Mouse (Mus musculus) forebrain, embryonic 13.5 days (tissue): Measurements from ENCODE around the gene Ccdc180. TPM values are rescaled to one million over a fixed set of nuclear protein-coding genes. Genes with fewer than 3 reads are reported as not detected.

Source experiments
- ATAC-seq: fragments of 200-750 bp; cut with Nextera tagmentation; 2 replicates; pipeline ENCODE4 v1.8.0; 2017
- H3K27ac ChIP-seq: fragments of 300-500 bp; sonication (generic); 2 replicates; pipeline ENCODE4 v1.5.1; 2015; ENCODE audit warnings: inconsistent platforms, mild to moderate bottlenecking, moderate library complexity
- H3K27me3 ChIP-seq: fragments of 300-500 bp; sonication (generic); 2 replicates; pipeline ENCODE4 v1.6.1; 2015; ENCODE audit warnings: mild to moderate bottlenecking, inconsistent platforms
- H3K36me3 ChIP-seq: fragments of 300-500 bp; sonication (generic); 2 replicates; pipeline ENCODE4 v1.6.1; 2015; ENCODE audit warnings: mild to moderate bottlenecking, inconsistent platforms; ENCODE audit not compliant: poor library complexity, severe bottlenecking
- H3K4me1 ChIP-seq: fragments of 300-500 bp; sonication (generic); 2 replicates; pipeline ENCODE4 v1.6.1; 2015; ENCODE audit warnings: inconsistent platforms
- H3K4me2 ChIP-seq: fragments of 300-500 bp; sonication (generic); 2 replicates; pipeline ENCODE4 v1.6.1; 2015; ENCODE audit warnings: inconsistent platforms, mild to moderate bottlenecking, moderate library complexity
- H3K4me3 ChIP-seq: fragments of 300-500 bp; sonication (generic); 2 replicates; pipeline ENCODE4 v1.5.1; 2015; ENCODE audit warnings: mild to moderate bottlenecking, inconsistent platforms
- H3K9ac ChIP-seq: fragments of 300-500 bp; sonication (generic); 2 replicates; pipeline ENCODE4 v1.6.1; 2015; ENCODE audit warnings: mild to moderate bottlenecking, inconsistent platforms
- H3K9me3 ChIP-seq: fragments of 300-500 bp; sonication (generic); replicated peaks from 2 replicates; pipeline ENCODE4 v1.6.1; 2016; ENCODE audit warnings: inconsistent platforms
- WGBS: fragments of 180-500 bp; shearing (Covaris S2); methylation state at CpG from one replicate; pipeline ENCODE4 v1.1.7; 2015; 5-methylcytosine and 5-hydroxymethylcytosine counted together
- polyA plus RNA-seq: library from polyadenylated mRNA; unstranded; fragments of >200 nt; fragmentation: Nextera tagmentation; extraction: Ambion mirVana; gene quantifications from 2 replicates; pipeline ENCODE4 v1.2.1, GENCODE M21; 2015

Gene Ccdc180
- polyA plus RNA-seq, 1 experiment from 2014 or later = 0.25 TPM

GRCm38 (mm10) chr4:45964771-45965439, 74.8 kb downstream of the Ccdc180 start, which contains the start of gene Tdrd7:
Gene Tdrd7 (plus strand): TSS chr4:45965334.
- no peak within 1 kb of the TSS for H3K4me3 ChIP-seq
- H3K27ac ChIP-seq = no peak within 1 kb of the TSS
- H3K9me3 ChIP-seq = no peaks in the 10 kb centered on the region
- H3K9ac ChIP-seq = no peak within 1 kb of the TSS
- 84% methylated on average over 10 of the region's 10 CpGs for WGBS
- H3K4me1 ChIP-seq = peaks cover 20% of the 10 kb centered on the region
- H3K4me2 ChIP-seq = no peak within 1 kb of the TSS
- ATAC-seq = no peak
- H3K27me3 ChIP-seq = 0 out of 2 replicates have a peak, but pooled peaks cover 4% of the 10 kb centered on the region
- H3K36me3 ChIP-seq = no peaks in the 10 kb centered on the region

GRCm38 (mm10) chr4:45965737-45966447, 75.8 kb downstream of the Ccdc180 start:
- H3K4me2 ChIP-seq = no peak overlapping the region
- no peak for ATAC-seq
- no peaks in the 10 kb centered on the region for H3K9me3 ChIP-seq
- WGBS = 41% methylated on average over 13 of the region's 13 CpGs
- 0 out of 2 replicates have a peak, but pooled peaks cover 10% of the 10 kb centered on the region for H3K27me3 ChIP-seq
- no peak overlapping the region for H3K27ac ChIP-seq
- peaks cover 20% of the 10 kb centered on the region for H3K4me1 ChIP-seq
- H3K36me3 ChIP-seq = no peaks in the 10 kb centered on the region
- H3K4me3 ChIP-seq = no peak overlapping the region
- H3K9ac ChIP-seq = no peak overlapping the region

- Histone ChIP-seq H3K36me3 (no peaks in the 10 kb centered on the region), H3K9me3 (no peaks in the 10 kb centered on the region), H3K4me3 (no peak overlapping the region), H3K4me1 (peaks cover 20% of the 10 kb centered on the region), H3K9ac (no peak overlapping the region), H3K27ac (no peak overlapping the region), H3K4me2 (no peak overlapping the region), H3K27me3 (0 out of 2 replicates have a peak, but pooled peaks cover 13% of the 10 kb centered on the region)
- no peak for ATAC-seq
- 20% methylated on average over 6 of the region's 6 CpGs for WGBS
These were observed 76.6 kb downstream of the Ccdc180 start for GRCm38 (mm10) chr4:45966716-45967115.

- Histone ChIP-seq H3K36me3 (no peaks in the 10 kb centered on the region), H3K4me2 (peak overlapping the region; percentile 7; the same call in 1 of the 2 replicates), H3K4me1 (peaks cover 23% of the 10 kb centered on the region), H3K27ac (no peak overlapping the region; the same call in 1 of the 2 replicates), H3K9me3 (no peaks in the 10 kb centered on the region), H3K4me3 (no peak overlapping the region), H3K9ac (no peak overlapping the region), H3K27me3 (peaks cover 15% of the 10 kb centered on the region; the same call in 1 of the 2 replicates)
- 17% methylated on average over 9 of the region's 9 CpGs for WGBS
- no peak for ATAC-seq
These were observed 77.6 kb downstream of the Ccdc180 start for GRCm38 (mm10) chr4:45967479-45968341.

- Histone ChIP-seq H3K27ac (no peak overlapping the region), H3K4me1 (peaks cover 34% of the 10 kb centered on the region), H3K4me3 (no peak overlapping the region), H3K9ac (no peak overlapping the region), H3K4me2 (no peak overlapping the region), H3K27me3 (peaks cover 26% of the 10 kb centered on the region; the same call in 1 of the 2 replicates), H3K36me3 (no peaks in the 10 kb centered on the region), H3K9me3 (no peaks in the 10 kb centered on the region)
- ATAC-seq = no peak
- WGBS = 77% methylated on average over 2 of the region's 2 CpGs
These were observed 78.9 kb downstream of the Ccdc180 start for GRCm38 (mm10) chr4:45969051-45969450.

- peaks cover 34% of the 10 kb centered on the region for H3K4me1 ChIP-seq
- no peaks in the 10 kb centered on the region for H3K9me3 ChIP-seq
- 75% methylated on average over 7 of the region's 7 CpGs for WGBS
- no peak overlapping the region for H3K4me3 ChIP-seq
- H3K9ac ChIP-seq = no peak overlapping the region
- H3K36me3 ChIP-seq = no peaks in the 10 kb centered on the region
- ATAC-seq = no peak
- H3K4me2 ChIP-seq = no peak overlapping the region
- no peak overlapping the region for H3K27ac ChIP-seq
- H3K27me3 ChIP-seq = peaks cover 34% of the 10 kb centered on the region; the same call in 1 of the 2 replicates
These were observed 80.0 kb downstream of the Ccdc180 start for GRCm38 (mm10) chr4:45970048-45970560.

GRCm38 (mm10) chr4:45971806-45972447, 81.8 kb downstream of the Ccdc180 start:
- ATAC-seq = peak; percentile 99
- WGBS = 3% methylated on average over 49 of the region's 51 CpGs
- no peaks in the 10 kb centered on the region for H3K9me3 ChIP-seq
- no peaks in the 10 kb centered on the region for H3K36me3 ChIP-seq
- peak overlapping the region; percentile 79 for H3K9ac ChIP-seq
- no peak overlapping the region for H3K27ac ChIP-seq
- H3K4me1 ChIP-seq = peaks cover 29% of the 10 kb centered on the region
- peak overlapping the region; percentile 82 for H3K4me3 ChIP-seq
- H3K4me2 ChIP-seq = peak overlapping the region; percentile 93
- peaks cover 32% of the 10 kb centered on the region; the same call in 1 of the 2 replicates for H3K27me3 ChIP-seq

GRCm38 (mm10) chr4:45972448-45972854, 82.3 kb downstream of the Ccdc180 start:
- ATAC-seq = no peak; the same call in 1 of the 2 replicates
- no peaks in the 10 kb centered on the region for H3K36me3 ChIP-seq
- H3K27ac ChIP-seq = no peak overlapping the region; the same call in 1 of the 2 replicates
- H3K27me3 ChIP-seq = peaks cover 30% of the 10 kb centered on the region; the same call in 1 of the 2 replicates
- H3K4me3 ChIP-seq = peak overlapping the region; percentile 82
- peaks cover 26% of the 10 kb centered on the region for H3K4me1 ChIP-seq
- H3K4me2 ChIP-seq = peak overlapping the region; percentile 93
- no peaks in the 10 kb centered on the region for H3K9me3 ChIP-seq
- 0% methylated on average over 31 of the region's 53 CpGs for WGBS
- peak overlapping the region; percentile 79 for H3K9ac ChIP-seq

- H3K27me3 ChIP-seq = peaks cover 30% of the 10 kb centered on the region; the same call in 1 of the 2 replicates
- peak overlapping the region; percentile 82 for H3K4me3 ChIP-seq
- no peak overlapping the region for H3K27ac ChIP-seq
- ATAC-seq = no peak
- peak overlapping the region; percentile 93 for H3K4me2 ChIP-seq
- peak overlapping the region; percentile 79 for H3K9ac ChIP-seq
- H3K4me1 ChIP-seq = peaks cover 21% of the 10 kb centered on the region
- no peaks in the 10 kb centered on the region for H3K36me3 ChIP-seq
- no peaks in the 10 kb centered on the region for H3K9me3 ChIP-seq
- WGBS = 13% methylated on average over 9 of the region's 9 CpGs
These were observed 82.8 kb downstream of the Ccdc180 start for GRCm38 (mm10) chr4:45972951-45973350.

GRCm38 (mm10) chr4:45976931-45977667, 87.0 kb downstream of the Ccdc180 start:
- H3K4me2 ChIP-seq = no peak overlapping the region
- H3K27me3 ChIP-seq = peaks cover 21% of the 10 kb centered on the region; the same call in 1 of the 2 replicates
- no peak overlapping the region for H3K4me3 ChIP-seq
- no peak for ATAC-seq
- 84% methylated on average over 6 of the region's 6 CpGs for WGBS
- H3K9ac ChIP-seq = no peak overlapping the region
- H3K9me3 ChIP-seq = no peaks in the 10 kb centered on the region
- no peak overlapping the region for H3K27ac ChIP-seq
- H3K36me3 ChIP-seq = no peaks in the 10 kb centered on the region
- H3K4me1 ChIP-seq = peaks cover 14% of the 10 kb centered on the region
